Mouse (Mus musculus) MEL (cell line): ENCODE data around the gene Med24. TPM values are rescaled to one million over a fixed set of nuclear protein-coding genes. Genes with fewer than 3 reads are reported as not detected.

Experiments
- DNase-seq: peaks from one replicate; pipeline ENCODE4 v3.0.0; 2011; ENCODE audit warnings: low read depth, low spot score
- H3K27ac ChIP-seq: 2 replicates; pipeline ENCODE4 v1.5.1; 2012; ENCODE audit warnings: low read depth, mild to moderate bottlenecking, control low read depth, low read length, moderate library complexity; ENCODE audit not compliant: control insufficient read depth
- H3K27me3 ChIP-seq, 2 experiments: fragments of 150-350 bp in 1 of 2; sonication (generic) in 1 of 2; 2 replicates each; pipeline ENCODE4 v1.6.1; 2012; ENCODE audit warnings: low read length in 2 of 2, mild to moderate bottlenecking in 2 of 2, improper control_type of control experiment in 1 of 2, moderate library complexity in 1 of 2; ENCODE audit not compliant: insufficient read depth in 2 of 2, control insufficient read depth in 1 of 2
- H3K36me3 ChIP-seq, 2 experiments: 2 replicates each; pipeline ENCODE4 v1.6.1; 2012 to 2014; ENCODE audit warnings: low read length in 2 of 2, improper control_type of control experiment in 1 of 2, inconsistent platforms in 1 of 2, mild to moderate bottlenecking in 1 of 2; ENCODE audit not compliant: insufficient read depth in 2 of 2, control insufficient read depth in 1 of 2
- H3K4me1 ChIP-seq, 2 experiments: fragments of 150-350 bp in 1 of 2; sonication (generic) in 1 of 2; 2 replicates each; pipeline ENCODE4 v1.6.1; 2012; ENCODE audit warnings: low read length in 2 of 2, improper control_type of control experiment in 1 of 2, mild to moderate bottlenecking in 1 of 2; ENCODE audit not compliant: insufficient read depth in 2 of 2, control insufficient read depth in 1 of 2
- H3K4me3 ChIP-seq, 2 experiments: fragments of 150-350 bp in 1 of 2; sonication (generic) in 1 of 2; 2 replicates each; pipeline ENCODE4 v1.5.1; 2012; ENCODE audit warnings: low read depth in 2 of 2, low read length in 2 of 2, mild to moderate bottlenecking in 2 of 2, moderate library complexity in 2 of 2, control low read depth in 1 of 2, improper control_type of control experiment in 1 of 2; ENCODE audit not compliant: control insufficient read depth in 1 of 2, insufficient read depth in 1 of 2
- H3K79me2 ChIP-seq: 2 replicates; pipeline ENCODE4 v1.6.1; 2012; ENCODE audit warnings: mild to moderate bottlenecking, low read length, moderate library complexity; ENCODE audit not compliant: control insufficient read depth, poor library complexity, insufficient read depth
- H3K9ac ChIP-seq: 2 replicates; pipeline ENCODE4 v1.6.1; 2012; ENCODE audit warnings: low read depth, mild to moderate bottlenecking, control low read depth, low read length, moderate library complexity; ENCODE audit not compliant: control insufficient read depth, poor library complexity, severe bottlenecking
- H3K9me3 ChIP-seq: fragments of 150-350 bp; sonication (generic); replicated peaks from 2 replicates; pipeline ENCODE4 v1.6.1; 2012; ENCODE audit warnings: mild to moderate bottlenecking, low read length, improper control_type of control experiment, moderate library complexity; ENCODE audit not compliant: insufficient read depth
- BHLHE40 ChIP-seq: IDR thresholded peaks from 2 replicates; pipeline ENCODE4 v1.6.1; 2012; ENCODE audit warnings: low read depth, mild to moderate bottlenecking, inconsistent platforms, low read length, improper control_type of control experiment, borderline replicate concordance
- CHD1 ChIP-seq: IDR thresholded peaks from 2 replicates; pipeline ENCODE4 v1.6.1; 2012; ENCODE audit warnings: low read depth, mild to moderate bottlenecking, inconsistent platforms, low read length, improper control_type of control experiment
- CHD2 ChIP-seq: IDR thresholded peaks from 2 replicates; pipeline ENCODE4 v1.6.1; 2011; ENCODE audit warnings: low read length, improper control_type of control experiment
- CTCF ChIP-seq, 3 experiments: IDR thresholded peaks in 2 of 3; conservative IDR thresholded peaks in 1 of 3; 2 replicates each; pipeline ENCODE4 v1.5.1; 2011 to 2012; ENCODE audit warnings: low read length in 3 of 3, low read depth in 2 of 3, mild to moderate bottlenecking in 2 of 3, improper control_type of control experiment in 1 of 3, inconsistent platforms in 1 of 3, mixed read lengths in 1 of 3, moderate library complexity in 1 of 3; ENCODE audit not compliant: control insufficient read depth in 1 of 3, insufficient read depth in 1 of 3, poor library complexity in 1 of 3, severe bottlenecking in 1 of 3
- ELF1 ChIP-seq: IDR thresholded peaks from 2 replicates; pipeline ENCODE4 v1.6.1; 2014; ENCODE audit warnings: low read depth, mild to moderate bottlenecking, inconsistent platforms, low read length, improper control_type of control experiment, moderate library complexity
- EP300 ChIP-seq, 2 experiments: IDR thresholded peaks; 2 replicates each; pipeline ENCODE4 v1.6.1; 2011; ENCODE audit warnings: improper control_type of control experiment in 2 of 2, low read length in 2 of 2, low read depth in 1 of 2, mild to moderate bottlenecking in 1 of 2
- ETS1 ChIP-seq: IDR thresholded peaks from 2 replicates; pipeline ENCODE4 v1.6.1; 2012; ENCODE audit warnings: low read depth, mild to moderate bottlenecking, inconsistent platforms, low read length, improper control_type of control experiment, moderate library complexity
- GABPA ChIP-seq: IDR thresholded peaks from 2 replicates; pipeline ENCODE4 v1.6.1; 2012; ENCODE audit warnings: low read depth, mild to moderate bottlenecking, inconsistent platforms, low read length, improper control_type of control experiment, moderate library complexity
- KAT2A ChIP-seq: conservative IDR thresholded peaks from 2 replicates; pipeline ENCODE4 v1.6.1; 2012; ENCODE audit warnings: low read depth, low read length, improper control_type of control experiment, inconsistent platforms
- MAX ChIP-seq: IDR thresholded peaks from 2 replicates; pipeline ENCODE4 v1.6.1; 2011; ENCODE audit warnings: low read length, improper control_type of control experiment
- MAZ ChIP-seq: IDR thresholded peaks from 2 replicates; pipeline ENCODE4 v1.6.1; 2012; ENCODE audit warnings: low read depth, mild to moderate bottlenecking, inconsistent platforms, low read length, improper control_type of control experiment
- MXI1 ChIP-seq: IDR thresholded peaks from 2 replicates; pipeline ENCODE4 v1.6.1; 2011; ENCODE audit warnings: mild to moderate bottlenecking, low read depth, low read length, improper control_type of control experiment
- NELFE ChIP-seq: IDR thresholded peaks from 2 replicates; pipeline ENCODE4 v1.6.1; 2011; ENCODE audit warnings: low read depth, low read length, improper control_type of control experiment
- NRF1 ChIP-seq: IDR thresholded peaks from 2 replicates; pipeline ENCODE4 v1.6.1; 2014; ENCODE audit warnings: low read depth, mild to moderate bottlenecking, inconsistent platforms, low read length, improper control_type of control experiment, moderate library complexity; ENCODE audit not compliant: poor library complexity, insufficient read depth, severe bottlenecking
- POLR2A ChIP-seq, 2 experiments: IDR thresholded peaks; 2 replicates each; pipeline ENCODE4 v1.6.1; 2011 to 2012; ENCODE audit warnings: low read length in 2 of 2, mild to moderate bottlenecking in 2 of 2, control low read depth in 1 of 2, improper control_type of control experiment in 1 of 2, low read depth in 1 of 2, moderate library complexity in 1 of 2; ENCODE audit not compliant: control insufficient read depth in 1 of 2, insufficient read depth in 1 of 2, poor library complexity in 1 of 2
- POLR2AphosphoS2 ChIP-seq: IDR thresholded peaks from 2 replicates; pipeline ENCODE4 v1.6.1; 2011; ENCODE audit warnings: low read length, improper control_type of control experiment
- POLR2AphosphoS5 ChIP-seq: IDR thresholded peaks from 2 replicates; pipeline ENCODE4 v1.6.1; 2012; ENCODE audit warnings: low read depth, borderline replicate concordance, mild to moderate bottlenecking, inconsistent platforms, low read length, moderate library complexity, mixed read lengths
- RCOR1 ChIP-seq: IDR thresholded peaks from 2 replicates; pipeline ENCODE4 v1.6.1; 2012; ENCODE audit warnings: low read depth, mild to moderate bottlenecking, inconsistent platforms, low read length, improper control_type of control experiment
- SIN3A ChIP-seq: IDR thresholded peaks from 2 replicates; pipeline ENCODE4 v1.6.1; 2012; ENCODE audit warnings: low read length, improper control_type of control experiment, inconsistent platforms
- SMC3 ChIP-seq: IDR thresholded peaks from 2 replicates; pipeline ENCODE4 v1.6.1; 2011; ENCODE audit warnings: low read depth, low read length, improper control_type of control experiment
- TAL1 ChIP-seq: IDR thresholded peaks from 2 replicates; pipeline ENCODE4 v1.6.1; 2012; ENCODE audit warnings: mild to moderate bottlenecking, inconsistent platforms, low read length, moderate library complexity, mixed read lengths
- TCF12 ChIP-seq: IDR thresholded peaks from 2 replicates; pipeline ENCODE4 v1.6.1; 2014; ENCODE audit warnings: low read depth, mild to moderate bottlenecking, inconsistent platforms, low read length, improper control_type of control experiment, moderate library complexity
- USF1 ChIP-seq: IDR thresholded peaks from 2 replicates; pipeline ENCODE4 v1.6.1; 2014; ENCODE audit warnings: low read depth, mild to moderate bottlenecking, inconsistent platforms, low read length, improper control_type of control experiment, moderate library complexity
- ZKSCAN1 ChIP-seq: IDR thresholded peaks from 2 replicates; pipeline ENCODE4 v1.6.1; 2012; ENCODE audit warnings: low read depth, mild to moderate bottlenecking, inconsistent platforms, low read length, improper control_type of control experiment, moderate library complexity
- ZNF384 ChIP-seq: IDR thresholded peaks from 2 replicates; pipeline ENCODE4 v1.6.1; 2012; ENCODE audit warnings: low read depth, mild to moderate bottlenecking, inconsistent platforms, low read length, improper control_type of control experiment
- polyA plus RNA-seq, 2 experiments: library from polyadenylated mRNA; stranded (reverse) in 1 of 2; unstranded in 1 of 2; fragments of >175 nt in 1 of 2; fragments of >200 nt in 1 of 2; gene quantifications; 2 replicates each; pipeline versions ENCODE4 v1.2.1 to v1.2.4; 2012; ENCODE audit warnings: low replicate concordance in 2 of 2, low read depth in 1 of 2; ENCODE audit not compliant: insufficient read length in 2 of 2, insufficient read depth in 1 of 2, missing spikeins in 1 of 2
- total RNA-seq: library from RNA; depleted of rRNA; stranded (reverse); fragments of 300-350 nt; gene quantifications from 2 replicates; pipeline ENCODE4 v1.2.3, GENCODE M21; 2012

The Med24 gene
- total and polyA plus RNA-seq, 3 experiments = 37.5 to 89.8 TPM; not detected in 1

GRCm38 (mm10) chr11:98751221-98751782 is 22.1 kb upstream of the Med24 start (continued):
- TF ChIP-seq USF1 (peak; percentile 97), GABPA (no peak), SMC3 (no peak), ZKSCAN1 (no peak), EP300 (IDR thresholded peaks at IDR 0.05; ENCODE audit: low read depth in 1 of 2, low read length in 2 of 2) (peak; percentile 67 to 91), MXI1 (peak; percentile 93), TCF12 (peak; percentile 86), CHD1 (no peak), POLR2AphosphoS5 (no peak), POLR2AphosphoS2 (peak; percentile 45; the same call in 1 of the 2 replicates), ETS1 (peak; percentile 88), RCOR1 (peak; percentile 51; the same call in 1 of the 2 replicates), NRF1 (0 out of 2 replicates have a peak, but pooled peaks have one; percentile 23), MAZ (peak; percentile 99), POLR2A (IDR thresholded peaks at IDR 0.05; ENCODE audit: control insufficient read depth in 1 of 2, insufficient read depth in 1 of 2, low read depth in 1 of 2, low read length in 2 of 2, poor library complexity in 1 of 2) (peak in 1 of 2 experiments; percentile 42; a peak in 1 of 4 replicates)

DNA sequence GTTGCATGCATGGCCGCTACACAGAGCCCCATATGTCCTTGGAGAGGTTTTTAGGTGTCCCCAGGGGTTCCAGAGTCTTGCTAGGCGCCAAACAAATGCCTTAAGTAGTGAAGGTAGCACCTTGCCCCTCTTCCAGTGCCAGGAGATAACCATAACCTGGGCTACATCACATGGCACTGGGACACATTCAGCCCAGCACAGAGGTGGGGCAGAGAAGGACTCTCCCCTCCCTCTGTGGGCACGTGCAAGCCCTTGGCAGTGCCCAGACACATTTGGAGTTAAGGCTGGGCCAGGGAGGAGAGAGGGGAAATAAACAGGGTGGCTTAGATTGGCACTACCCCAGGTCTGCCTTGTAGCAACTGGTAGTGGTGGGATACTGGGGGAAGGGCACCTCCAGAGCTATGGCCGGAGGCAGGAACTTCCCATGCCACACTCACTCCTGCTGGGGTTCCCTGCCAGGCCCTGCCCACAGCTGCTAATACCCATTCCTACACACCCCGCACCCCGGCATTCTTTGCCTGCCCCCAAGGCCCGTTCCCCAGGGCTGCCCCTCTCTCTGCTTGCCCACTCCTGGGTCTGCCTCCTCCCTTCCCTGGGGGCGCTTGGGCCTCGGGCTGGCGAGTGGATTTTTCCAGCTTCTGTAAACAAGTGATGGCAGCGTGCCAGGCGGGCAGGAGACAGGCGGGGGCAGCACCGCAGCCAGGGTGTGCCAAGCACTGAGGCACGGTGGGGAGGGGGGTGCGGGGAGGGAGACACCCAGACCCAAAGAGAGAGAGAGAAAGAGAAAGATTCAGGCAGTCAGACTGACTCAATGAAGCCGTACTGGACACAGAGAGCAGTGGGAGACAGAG is 21.3 kb upstream of the Med24 start:
- H3K9me3 ChIP-seq = no peaks in the 10 kb centered on the region
- peaks cover 0 to 51% of the 10 kb centered on the region in 2 experiments; a peak in 2 of 4 replicates for H3K36me3 ChIP-seq
- H3K4me1 ChIP-seq = peaks cover 57 to 67% of the 10 kb centered on the region in 2 experiments
- TF ChIP-seq RCOR1 (no peak), TCF12 (no peak), BHLHE40 (peak; percentile 59; the same call in 1 of the 2 replicates), TAL1 (no peak), EP300 (IDR thresholded peaks at IDR 0.05; ENCODE audit: low read depth in 1 of 2, low read length in 2 of 2) (peak in 1 of 2 experiments; percentile 7; a peak in 1 of 4 replicates), NELFE (no peak), ELF1 (no peak), ZNF384 (no peak), POLR2AphosphoS2 (0 out of 2 replicates have a peak, but pooled peaks have one; percentile 3), CHD1 (no peak), SMC3 (no peak), USF1 (peak; percentile 6; the same call in 1 of the 2 replicates), MAX (no peak), KAT2A (no peak), ETS1 (0 out of 2 replicates have a peak, but pooled peaks have one; percentile 6), CHD2 (no peak), MAZ (peak; percentile 38; the same call in 1 of the 2 replicates), CTCF (IDR thresholded peaks at IDR 0.05 in 2 of 3, conservative IDR thresholded peaks at IDR 0.05 in 1 of 3; ENCODE audit: control insufficient read depth in 1 of 3, insufficient read depth in 1 of 3, low read depth in 2 of 3, low read length in 3 of 3, poor library complexity in 1 of 3, severe bottlenecking in 1 of 3) (no peak), ZKSCAN1 (no peak), MXI1 (no peak), SIN3A (0 out of 2 replicates have a peak, but pooled peaks have one; percentile 25)
- H3K27me3 ChIP-seq = no peaks in the 10 kb centered on the region
- peaks cover 6% of the 10 kb centered on the region for H3K79me2 ChIP-seq
- peak; percentile 46 for DNase-seq
- H3K4me3 ChIP-seq = peak overlapping the region in 1 of 2 experiments; percentile 18; a peak in 1 of 4 replicates
- H3K27ac ChIP-seq = peak overlapping the region; percentile 58; the same call in 1 of the 2 replicates
- peak overlapping the region; percentile 51 for H3K9ac ChIP-seq
